ENCODE assay signal across 9 mouse cellular contexts in the genomic region with DNA sequence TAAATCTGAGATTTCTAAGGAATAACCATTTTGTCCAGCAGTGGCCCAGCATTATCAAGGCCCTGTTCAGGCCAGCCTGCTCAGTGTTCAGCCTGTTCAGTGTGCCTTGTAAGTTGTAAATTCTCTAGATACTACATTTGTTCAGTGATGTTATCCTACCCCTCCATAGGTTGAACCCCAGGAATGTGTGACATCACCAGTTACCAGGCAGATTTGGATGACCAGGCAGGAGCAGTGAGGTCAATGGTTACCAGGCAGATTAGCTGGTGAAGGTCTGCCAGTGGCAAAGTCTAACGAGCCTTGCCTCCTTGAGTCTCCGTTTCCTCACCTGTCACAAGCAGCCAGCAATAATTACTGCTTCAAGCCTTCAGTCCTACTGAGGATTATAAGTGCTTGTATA. TPM values are rescaled to one million over a fixed set of nuclear protein-coding genes. Genes with fewer than 3 reads are reported as not detected.
DNase-seq lines count a peak whose midpoint lies in the region; ATAC-seq lines count a peak whose summit lies in the region.
"Had no signal": no experiment of that assay in that cellular context is flagged by ENCODE, and none has a peak within 500 bp of the region (broad histone marks: within the 10 kb centered on the region; RNA-seq: fewer than 3 reads in every experiment).

No protein-coding gene starts in this region.

- peak; percentile 60 for DNase-seq in hindbrain, embryonic 14.5 days (ENCODE audit: low spot score)
- DNase-seq in Muller cell, postnatal 12 days (ENCODE audit: inconsistent ontology term), result peak; percentile 69
- peak; percentile 85 to 97 for DNase-seq in cerebellum, postnatal 14 days
- peak; percentile 61 for DNase-seq in hindlimb bud, embryonic 11.5 days (ENCODE audit: extremely low spot score, low read depth, low spot score)
- DNase-seq in left cerebral cortex, adult 9 months (ENCODE audit: low spot score in 2 of 2), result peak; percentile 55 to 85
- peak; percentile 63 for DNase-seq in retina, embryonic 14.5 days (ENCODE audit: low spot score)
- no peak for DNase-seq in ovary, postnatal 10 days (ENCODE audit: low spot score)

- H3K36me3 ChIP-seq in hindbrain, embryonic 14.5 days (replicated peaks; ENCODE audit: control insufficient read depth, insufficient read depth), result no peaks in the 10 kb centered on the region
- no peaks in the 10 kb centered on the region for H3K36me3 ChIP-seq in hindbrain, embryonic 12.5 days
- H3K36me3 ChIP-seq: liver, embryonic 15.5 days had no signal

- no peak overlapping the region for H3K27ac ChIP-seq in hindbrain, embryonic 14.5 days
- no peak overlapping the region for H3K27ac ChIP-seq in hindbrain, embryonic 12.5 days
- H3K27ac ChIP-seq: liver, embryonic 15.5 days had no signal

- H3K4me2 ChIP-seq in hindbrain, embryonic 14.5 days (replicated peaks), result no peak overlapping the region
- no peak overlapping the region for H3K4me2 ChIP-seq in hindbrain, embryonic 12.5 days (replicated peaks)
- H3K4me2 ChIP-seq: liver, embryonic 15.5 days had no signal

- 50% methylated on average over 2 of the region's 2 CpGs for WGBS in hindbrain, embryonic 14.5 days
- 51% methylated on average over 2 of the region's 2 CpGs for WGBS in hindbrain, embryonic 12.5 days

- H3K9ac ChIP-seq in hindbrain, embryonic 14.5 days, result no peak overlapping the region
- H3K9ac ChIP-seq in hindbrain, embryonic 12.5 days, result no peak overlapping the region
- H3K9ac ChIP-seq: liver, embryonic 15.5 days had no signal

- H3K4me3 ChIP-seq in hindbrain, embryonic 14.5 days (replicated peaks; ENCODE audit: low read length), result no peak overlapping the region
- no peak overlapping the region for H3K4me3 ChIP-seq in hindbrain, embryonic 12.5 days
- H3K4me3 ChIP-seq: liver, embryonic 15.5 days had no signal

- H3K27me3 ChIP-seq in hindbrain, embryonic 14.5 days (ENCODE audit: control insufficient read depth, insufficient read depth, low read length), result no peaks in the 10 kb centered on the region
- peaks cover 15% of the 10 kb centered on the region; the same call in 1 of the 2 replicates for H3K27me3 ChIP-seq in hindbrain, embryonic 12.5 days
- H3K27me3 ChIP-seq: liver, embryonic 15.5 days had no signal

- H3K4me1 ChIP-seq in hindbrain, embryonic 14.5 days (replicated peaks; ENCODE audit: control insufficient read depth, insufficient read depth, low read length), result no peaks in the 10 kb centered on the region; the same call in 1 of the 2 replicates
- H3K4me1 ChIP-seq in hindbrain, embryonic 12.5 days, result peaks cover 5% of the 10 kb centered on the region

- no peak for ATAC-seq in hindbrain, embryonic 14.5 days (ENCODE audit: low FRiP score)
- ATAC-seq in hindbrain, embryonic 12.5 days (ENCODE audit: low FRiP score), result no peak

- H3K9me3 ChIP-seq in hindbrain, embryonic 14.5 days (ENCODE audit: control insufficient read depth, low read length), result no peaks in the 10 kb centered on the region
- no peaks in the 10 kb centered on the region for H3K9me3 ChIP-seq in hindbrain, embryonic 12.5 days (replicated peaks)
- H3K9me3 ChIP-seq: liver, embryonic 15.5 days had no signal

RNA-seq across cellular contexts. Expression of gene Spaca4, which starts 18.8 kb away (rescaled TPM):
- not detected in 2 replicates for polyA plus RNA-seq in hindbrain, embryonic 14.5 days (2014; fragmentation: Nextera tagmentation; extraction: Ambion mirVana)
- not detected in 2 replicates for polyA plus RNA-seq in hindbrain, embryonic 12.5 days (2016; fragmentation: Nextera tagmentation; extraction: Ambion mirVana)
- polyA plus RNA-seq: liver, embryonic 15.5 days had no signal

RNA-seq across cellular contexts. Expression of gene Fam83e, which starts 23.4 kb away (rescaled TPM):
- 0.17 TPM in 1 of 2 replicates, not detected in the other for polyA plus RNA-seq in hindbrain, embryonic 14.5 days (2014; fragmentation: Nextera tagmentation; extraction: Ambion mirVana)
- polyA plus RNA-seq in hindbrain, embryonic 12.5 days (2016; fragmentation: Nextera tagmentation; extraction: Ambion mirVana), result 0.89 and 1.0 TPM in 2 replicates

RNA-seq across cellular contexts. Expression of gene Sphk2, which starts 26.6 kb away (rescaled TPM):
- polyA plus RNA-seq in hindbrain, embryonic 14.5 days (2014; fragmentation: Nextera tagmentation; extraction: Ambion mirVana), result 16.7 and 20.0 TPM in 2 replicates
- 28.7 and 30.3 TPM in 2 replicates for polyA plus RNA-seq in hindbrain, embryonic 12.5 days (2016; fragmentation: Nextera tagmentation; extraction: Ambion mirVana)

RNA-seq across cellular contexts. Expression of gene Rpl18, which starts 29.1 kb away (rescaled TPM):
- polyA plus RNA-seq in hindbrain, embryonic 14.5 days (2014; fragmentation: Nextera tagmentation; extraction: Ambion mirVana), result 578 and 674 TPM in 2 replicates
- polyA plus RNA-seq in hindbrain, embryonic 12.5 days (2016; fragmentation: Nextera tagmentation; extraction: Ambion mirVana), result 607 and 682 TPM in 2 replicates

RNA-seq across cellular contexts. Expression of gene Lmtk3, which starts 39.2 kb away (rescaled TPM):
- polyA plus RNA-seq in hindbrain, embryonic 14.5 days (2014; fragmentation: Nextera tagmentation; extraction: Ambion mirVana), result 20.9 and 23.6 TPM in 2 replicates
- 8.4 and 11.9 TPM in 2 replicates for polyA plus RNA-seq in hindbrain, embryonic 12.5 days (2016; fragmentation: Nextera tagmentation; extraction: Ambion mirVana)
- polyA plus RNA-seq: liver, embryonic 15.5 days had no signal
